Mouse (Mus musculus) embryonic fibroblast, embryonic 13.5 days (primary cell): ENCODE data around the gene Lcmt2.

Source experiments
- CTCF ChIP-seq: IDR thresholded peaks from 2 replicates; pipeline ENCODE4 v1.5.1; 2011; ENCODE audit warnings: mild to moderate bottlenecking, control low read depth, low read length, moderate library complexity, borderline replicate concordance; ENCODE audit not compliant: insufficient read depth
- POLR2A ChIP-seq: IDR thresholded peaks from 2 replicates; pipeline ENCODE4 v1.6.1; 2011; ENCODE audit warnings: low read depth, mild to moderate bottlenecking, control low read depth, low read length, moderate library complexity

- TF ChIP-seq CTCF (no peak), POLR2A (no peak)
Measured at GRCm38 (mm10) chr2:121115418-121115817, 25.0 kb downstream of the Lcmt2 start.
